Mouse (Mus musculus) telencephalon, adult 2 months (tissue): ENCODE data around the gene Camta1.

ENCODE experiments used
- DNase-seq: peaks from one replicate; pipeline ENCODE4 v3.0.0-alpha.2; 2011; ENCODE audit warnings: low read depth, low spot score

The Camta1 gene

DNA sequence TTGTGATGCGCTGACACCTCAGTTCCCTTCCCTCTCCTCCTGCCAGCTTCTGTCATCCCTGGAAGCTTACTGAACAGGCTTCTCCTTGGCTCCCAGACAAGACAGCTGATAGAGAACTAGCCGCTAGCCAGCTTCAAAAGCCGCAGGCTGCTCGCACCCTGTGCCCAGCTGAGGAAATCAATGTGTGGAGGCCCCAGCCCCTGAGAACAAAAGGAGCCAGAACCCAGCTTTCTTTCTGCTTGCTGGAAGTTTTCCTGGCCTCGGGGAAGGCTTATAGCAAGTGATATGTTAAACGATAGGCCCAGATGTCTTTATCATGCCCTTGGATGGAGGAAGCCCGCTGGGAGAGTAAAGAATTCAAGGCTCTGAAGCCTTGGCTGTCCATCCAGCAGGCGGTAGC lies 411.7 kb downstream of the Camta1 start:
- DNase-seq: no peak

DNA sequence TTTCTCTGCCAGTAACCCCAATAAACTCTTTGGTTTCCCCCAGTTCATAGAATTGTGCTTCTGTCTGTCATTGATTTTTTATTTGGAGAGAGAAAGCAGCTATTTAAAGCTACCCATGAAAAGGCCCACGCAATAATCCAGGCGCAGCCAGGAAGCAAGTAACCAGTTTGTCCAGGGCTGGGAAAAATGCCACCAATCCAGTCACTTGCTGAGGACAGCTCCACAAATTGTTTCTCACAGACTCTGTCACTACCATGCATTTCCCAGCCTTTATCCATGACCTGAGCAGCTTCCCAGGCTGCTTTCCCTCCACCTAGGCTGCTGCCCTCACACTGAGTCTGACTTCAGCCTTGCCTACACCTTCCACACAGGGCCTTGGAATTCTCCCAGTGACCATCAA lies 413.3 kb downstream of the Camta1 start:
- peak; percentile 40 for DNase-seq

DNA sequence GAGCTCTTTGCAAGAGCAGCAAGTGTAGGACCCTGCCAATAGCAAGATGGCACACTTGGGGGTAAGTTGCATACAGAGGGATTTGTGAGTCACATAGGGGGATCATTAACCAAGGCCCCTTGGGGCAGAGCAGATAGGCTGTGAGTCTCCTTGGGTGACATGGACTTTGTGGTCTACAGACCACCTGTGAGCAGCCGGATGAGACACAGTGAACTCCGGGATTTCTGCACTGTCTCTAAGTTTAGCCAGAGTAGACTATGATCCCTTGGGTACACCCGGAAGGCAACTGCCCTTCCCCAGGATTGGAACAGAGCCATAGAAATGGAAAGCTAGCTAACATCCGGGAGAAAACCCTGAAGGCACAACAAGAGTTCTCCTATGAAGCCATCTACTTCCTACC lies 417.0 kb downstream of the Camta1 start:
- no peak for DNase-seq

DNA sequence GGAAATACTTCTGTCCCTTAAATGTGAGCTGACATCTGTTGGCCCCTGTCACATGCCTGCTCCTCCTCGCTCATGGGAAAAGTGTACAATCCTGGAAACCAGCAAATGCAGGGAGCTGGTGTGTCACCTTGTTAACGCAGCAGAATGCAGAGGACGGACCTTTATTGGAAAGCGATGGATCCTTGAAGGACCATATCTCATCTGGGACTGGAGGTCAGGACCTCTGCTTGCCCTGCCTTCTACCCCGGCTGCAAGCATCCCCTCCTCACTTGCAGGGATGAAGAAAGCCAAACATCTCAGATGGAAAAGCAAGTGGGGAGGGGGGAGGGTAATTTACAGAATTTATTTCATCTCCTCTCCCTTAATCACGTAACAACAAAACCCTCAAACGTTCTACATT lies 423.1 kb downstream of the Camta1 start:
- no peak for DNase-seq

DNA sequence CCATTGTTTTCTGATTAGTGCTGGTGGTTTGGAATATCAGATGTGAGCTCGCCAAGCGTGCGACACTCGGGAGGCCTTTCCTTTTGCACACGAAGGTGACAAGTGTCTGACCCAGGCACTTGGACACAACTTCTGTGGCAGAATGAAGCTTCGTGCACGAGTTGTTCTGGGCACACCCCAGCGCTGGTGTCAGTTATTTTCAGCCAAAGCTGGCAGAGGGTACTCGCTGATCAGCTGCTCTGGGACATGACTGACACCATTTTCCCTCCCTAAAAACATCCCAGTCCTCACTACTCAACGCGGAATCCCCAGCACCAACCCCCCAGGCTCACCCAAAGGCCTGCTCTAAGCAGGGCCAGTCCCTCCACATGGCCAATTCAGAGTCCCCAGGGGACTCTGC lies 423.8 kb downstream of the Camta1 start:
- DNase-seq: no peak

DNA sequence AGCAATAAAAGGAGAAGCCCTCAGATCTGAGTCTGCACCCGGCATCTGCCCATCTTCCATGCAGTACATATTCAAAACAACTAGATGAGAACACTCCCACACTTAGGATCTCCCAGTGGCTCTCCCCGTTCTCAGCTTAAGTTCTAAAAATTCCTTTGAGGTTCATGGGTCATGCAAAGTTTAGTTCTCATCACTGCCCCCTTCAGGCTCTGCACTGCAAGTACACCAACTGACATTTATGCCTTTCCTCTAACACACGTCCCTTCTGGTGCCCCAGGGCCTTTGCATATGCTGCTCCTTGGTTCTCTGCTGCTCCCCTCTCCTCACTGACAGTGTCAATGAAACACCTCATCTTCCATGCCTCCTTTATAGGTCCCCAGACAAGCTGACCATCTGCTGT lies 436.5 kb downstream of the Camta1 start:
- DNase-seq: no peak

DNA sequence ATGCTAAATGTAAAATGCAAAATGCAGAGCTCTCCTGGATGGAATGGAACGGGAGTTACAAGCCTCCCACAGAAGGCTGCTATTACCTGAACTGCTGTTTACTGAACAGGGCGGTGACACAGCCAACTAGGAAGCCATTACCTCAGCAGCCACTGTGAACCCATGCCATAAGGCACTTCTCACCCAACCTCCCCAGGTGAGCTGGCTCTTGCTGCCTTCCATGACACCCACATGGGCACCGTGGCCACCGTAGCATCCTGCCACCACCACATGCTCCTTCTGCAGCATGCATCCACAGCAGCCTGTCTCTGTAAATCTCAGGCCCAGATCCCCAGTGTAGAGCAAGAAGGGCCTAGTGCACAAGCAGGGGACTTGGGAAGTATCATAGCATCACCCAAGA lies 438.8 kb downstream of the Camta1 start:
- DNase-seq: no peak

DNA sequence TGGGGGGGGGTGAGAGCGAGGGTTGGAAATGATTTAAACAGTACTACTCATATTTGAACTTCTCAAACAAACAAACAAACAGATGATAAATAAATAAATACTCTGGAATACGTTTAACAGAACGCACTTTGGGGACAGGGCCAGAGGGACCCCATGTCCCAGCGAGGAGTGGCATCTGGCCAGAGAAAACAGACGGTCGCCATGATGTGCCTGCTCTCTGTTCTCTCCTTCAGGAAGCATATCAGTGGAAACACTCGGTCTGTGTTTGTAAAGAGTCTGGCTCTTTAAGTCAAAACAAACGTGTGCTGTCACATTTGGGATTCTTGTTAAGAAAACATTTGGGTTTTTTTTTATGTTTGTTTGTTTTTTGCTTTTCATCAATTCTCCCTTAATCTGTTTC lies 439.3 kb downstream of the Camta1 start:
- no peak for DNase-seq

DNA sequence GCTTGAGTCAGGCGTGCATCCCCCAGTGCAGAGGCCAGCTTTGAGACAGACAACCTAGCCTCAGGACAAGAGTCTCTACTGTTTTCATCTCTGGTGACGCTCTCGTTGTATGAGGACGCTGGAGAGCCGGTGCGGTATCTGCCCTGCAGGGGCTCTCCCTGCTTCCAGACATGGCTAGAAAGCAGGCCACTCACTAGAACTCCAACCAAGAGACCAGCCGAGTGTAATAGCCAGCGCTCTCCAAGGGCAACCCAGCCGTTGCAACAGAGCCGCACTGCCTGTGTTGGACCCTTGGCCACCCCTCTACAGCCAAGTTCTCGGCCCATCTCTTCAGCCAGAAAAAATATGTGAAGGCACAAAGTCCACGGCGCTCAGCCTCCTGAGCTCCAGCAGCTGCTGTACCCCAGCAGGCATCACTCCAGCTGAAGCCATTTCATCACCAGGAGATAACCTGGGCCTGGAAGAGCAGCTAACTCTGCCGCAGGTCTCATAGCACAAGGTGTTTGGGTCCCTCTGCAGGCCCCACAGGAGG lies 443.3 kb downstream of the Camta1 start:
- DNase-seq: no peak

DNA sequence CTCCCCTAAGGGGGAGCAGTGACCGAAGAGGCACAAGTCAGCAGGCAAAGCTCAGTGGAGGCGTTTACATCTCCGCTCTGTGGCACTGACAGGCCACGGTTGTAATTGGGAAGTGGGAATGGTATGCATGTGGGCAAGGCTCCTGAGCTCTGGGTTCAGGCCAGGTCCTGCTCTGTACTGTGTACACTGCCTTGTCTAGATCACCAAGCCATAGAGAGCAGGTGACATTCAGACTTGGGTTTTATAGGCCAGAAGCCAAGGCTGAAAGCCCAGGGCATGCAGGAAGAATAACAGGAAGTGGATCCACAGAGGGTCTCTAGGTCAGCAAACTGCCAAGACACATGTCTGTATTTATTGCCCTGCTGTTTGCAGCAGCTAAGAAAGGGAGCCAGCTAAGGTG lies 445.9 kb downstream of the Camta1 start:
- DNase-seq: no peak

DNA sequence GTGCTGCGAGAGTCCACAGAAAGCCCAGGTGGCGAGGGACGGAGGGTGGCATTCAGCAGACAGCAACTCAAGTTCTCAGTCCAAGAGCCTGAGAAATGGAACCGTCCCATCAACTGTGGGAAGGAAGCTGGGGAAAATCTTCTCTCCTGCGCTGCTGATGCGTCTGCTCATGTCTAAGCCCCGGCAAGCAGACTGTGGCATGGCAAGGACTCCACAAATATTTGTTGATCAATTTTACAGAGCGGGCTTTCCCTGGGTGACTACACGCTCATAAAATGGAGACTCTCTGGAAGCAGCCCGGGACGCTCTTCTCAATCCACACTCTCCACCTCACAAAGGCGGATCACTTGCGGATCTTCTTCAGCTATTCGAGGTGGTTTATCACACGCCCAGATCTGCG lies 446.3 kb downstream of the Camta1 start:
- no peak for DNase-seq

DNA sequence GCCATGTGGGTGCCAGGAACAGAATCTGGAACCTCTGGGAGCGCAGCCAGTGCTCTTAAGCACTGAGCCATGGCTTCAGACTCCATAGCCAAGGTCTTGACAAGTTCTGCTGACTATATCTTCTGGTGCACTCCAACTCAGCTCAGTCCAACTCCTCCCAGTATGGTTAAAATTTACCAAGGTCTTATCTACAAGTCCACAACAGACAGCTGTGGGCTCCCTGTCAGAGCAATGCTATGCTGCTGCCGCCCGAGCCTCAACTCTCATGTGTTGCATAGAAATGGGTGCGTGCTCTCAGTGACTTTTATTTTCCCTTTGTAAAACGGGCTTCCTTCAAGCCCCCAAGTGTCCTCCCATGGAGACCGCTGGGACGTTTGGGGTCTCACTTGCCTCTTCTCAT lies 446.7 kb downstream of the Camta1 start:
- no peak for DNase-seq

DNA sequence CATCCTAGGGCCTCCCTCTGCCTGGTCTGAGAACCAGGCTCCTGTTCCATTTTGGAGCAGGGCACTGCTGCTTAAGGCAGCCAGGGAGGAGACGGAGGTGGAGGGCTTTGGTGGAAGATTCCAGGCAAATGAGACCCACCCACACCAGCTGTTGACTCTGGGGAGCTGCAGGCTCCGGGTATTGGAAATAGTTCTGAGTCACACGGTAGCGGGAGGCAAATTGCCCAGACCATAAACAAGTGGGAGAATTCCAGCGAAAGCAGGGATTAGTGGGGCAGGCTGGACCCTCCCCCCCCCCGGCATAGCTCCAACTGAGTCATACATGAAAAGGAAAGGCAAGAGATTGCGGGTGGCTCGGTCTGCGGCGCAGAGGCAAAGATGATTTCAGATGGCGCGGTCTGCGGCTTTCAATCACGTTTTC lies 450.0 kb downstream of the Camta1 start:
- peak; percentile 94 for DNase-seq

DNA sequence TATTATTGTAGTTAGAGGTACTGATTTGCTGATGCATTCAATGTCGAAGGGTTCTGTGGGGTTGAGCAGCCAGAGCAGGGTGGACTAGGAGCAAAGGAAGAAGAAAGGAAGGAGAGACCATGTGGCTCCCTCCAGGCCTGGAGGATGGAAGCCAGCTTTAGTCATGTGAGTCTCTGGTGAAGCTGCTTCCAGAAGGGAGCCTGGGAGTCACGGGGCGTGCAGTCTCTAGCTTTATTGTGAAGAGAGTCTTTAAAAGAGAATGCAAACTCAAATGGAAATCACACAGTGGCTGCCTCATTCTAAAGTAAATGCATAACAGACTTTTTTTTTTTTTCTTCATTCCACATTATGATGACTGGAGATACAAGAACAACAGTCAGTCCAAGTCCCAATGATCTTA lies 450.7 kb downstream of the Camta1 start:
- peak; percentile 35 for DNase-seq

DNA sequence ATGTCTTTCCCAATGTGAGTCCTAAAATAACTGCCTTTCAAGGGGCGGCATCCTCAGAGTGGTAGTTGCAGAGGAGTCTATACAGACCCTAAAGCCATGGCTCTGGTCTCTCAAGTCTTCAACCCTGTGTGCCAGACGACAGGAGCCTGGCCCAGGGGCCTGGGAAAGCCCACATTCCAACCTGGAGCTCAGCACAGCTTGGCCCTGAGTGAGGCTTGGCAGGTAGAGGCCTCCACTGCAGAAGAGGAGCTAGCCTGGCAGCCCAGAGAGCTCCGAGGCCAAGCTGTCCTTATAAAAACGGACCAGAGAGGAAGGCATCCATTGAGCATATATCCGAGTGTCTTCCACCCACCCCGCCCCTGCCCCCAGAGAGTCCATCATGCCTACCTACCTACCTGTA lies 452.4 kb downstream of the Camta1 start:
- DNase-seq: no peak

DNA sequence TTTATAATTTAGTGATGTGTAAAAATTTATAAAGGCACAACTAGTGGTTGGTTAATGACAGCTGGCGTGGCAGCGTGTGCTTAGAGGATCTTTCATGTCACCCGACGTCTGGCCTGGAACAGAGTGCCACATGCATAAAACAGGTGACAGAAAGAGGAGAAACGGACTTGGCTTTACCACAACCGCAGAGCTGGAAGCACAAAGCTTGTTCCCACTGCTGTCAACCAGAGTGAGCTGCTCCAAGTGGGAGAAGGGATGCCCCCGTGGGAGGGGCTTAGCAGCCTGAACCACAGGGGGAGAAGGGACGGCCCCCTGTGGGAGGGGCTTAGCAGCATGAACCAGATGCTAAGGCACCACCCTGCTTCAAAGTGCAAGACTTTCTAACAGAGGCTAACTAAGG lies 452.9 kb downstream of the Camta1 start:
- DNase-seq: no peak

DNA sequence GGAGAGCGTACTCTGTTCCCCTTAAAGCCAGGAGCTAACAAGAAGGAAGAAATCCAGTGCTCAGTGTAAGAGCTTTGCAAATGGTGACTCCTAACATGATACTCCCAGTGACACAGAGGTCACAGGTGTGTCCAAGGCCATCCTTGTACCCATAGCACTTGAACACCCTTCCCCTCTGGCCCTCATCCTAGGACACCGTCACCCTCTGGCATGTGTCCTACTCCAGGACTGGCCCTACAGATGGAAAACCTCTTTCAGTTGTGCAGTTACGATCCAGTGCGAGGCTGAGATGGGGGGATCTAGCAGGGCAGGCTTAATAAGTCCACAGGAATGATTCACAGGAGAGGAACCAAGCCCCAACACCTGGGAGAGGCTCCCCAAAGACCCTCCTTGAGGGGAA lies 453.4 kb downstream of the Camta1 start:
- DNase-seq: no peak

DNA sequence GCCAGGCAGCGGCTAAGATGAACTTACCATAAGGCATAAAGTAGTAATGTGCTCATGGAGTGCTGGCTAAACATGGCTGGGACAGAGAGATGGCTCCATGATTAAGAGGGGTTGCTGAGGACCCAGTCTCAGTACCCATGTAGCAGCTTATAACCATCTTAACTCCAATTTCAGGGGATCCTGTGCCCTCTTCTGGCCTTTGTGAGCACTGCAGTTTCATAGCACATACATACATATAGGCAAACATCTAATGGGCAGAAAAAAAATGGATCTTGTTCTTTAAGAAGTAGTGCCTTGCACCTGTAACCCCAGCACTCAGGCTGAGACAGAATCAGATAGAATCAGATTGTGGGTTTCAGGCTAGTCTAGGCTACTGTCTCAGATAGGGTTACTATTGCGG lies 454.5 kb downstream of the Camta1 start:
- DNase-seq: no peak

DNA sequence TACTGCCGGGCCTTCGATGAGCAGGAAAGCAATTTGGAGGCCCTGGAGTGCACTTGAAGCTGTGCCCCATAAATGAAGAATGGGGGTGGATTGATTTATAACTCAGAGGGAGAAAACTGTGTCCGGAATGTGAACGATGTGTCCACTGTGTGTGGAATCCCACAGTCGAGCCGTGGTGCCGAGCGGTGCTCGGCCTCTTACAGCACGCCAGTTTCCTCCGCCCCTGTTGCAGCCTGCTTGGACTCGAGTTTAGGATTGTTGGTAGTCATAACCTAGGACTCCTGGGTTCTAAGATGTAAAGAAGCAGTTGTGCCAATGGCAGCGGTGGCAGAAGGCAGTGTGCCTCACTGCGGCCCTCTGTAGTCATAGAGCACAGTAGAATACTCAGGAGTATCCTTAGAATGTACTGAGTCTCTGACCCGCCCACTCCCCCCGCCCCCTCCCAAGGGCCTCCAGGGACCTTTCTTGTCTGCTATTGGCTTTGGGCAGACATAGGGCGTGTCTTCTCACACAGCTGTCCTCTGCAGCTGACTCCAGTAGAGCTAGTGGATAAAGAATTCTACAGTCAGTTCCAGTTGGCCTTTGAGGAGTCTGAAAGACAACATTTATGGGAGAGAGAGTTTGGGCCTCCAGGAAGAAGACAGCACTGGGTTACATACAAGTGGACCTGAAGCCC lies 457.0 kb downstream of the Camta1 start:
- no peak for DNase-seq

DNA sequence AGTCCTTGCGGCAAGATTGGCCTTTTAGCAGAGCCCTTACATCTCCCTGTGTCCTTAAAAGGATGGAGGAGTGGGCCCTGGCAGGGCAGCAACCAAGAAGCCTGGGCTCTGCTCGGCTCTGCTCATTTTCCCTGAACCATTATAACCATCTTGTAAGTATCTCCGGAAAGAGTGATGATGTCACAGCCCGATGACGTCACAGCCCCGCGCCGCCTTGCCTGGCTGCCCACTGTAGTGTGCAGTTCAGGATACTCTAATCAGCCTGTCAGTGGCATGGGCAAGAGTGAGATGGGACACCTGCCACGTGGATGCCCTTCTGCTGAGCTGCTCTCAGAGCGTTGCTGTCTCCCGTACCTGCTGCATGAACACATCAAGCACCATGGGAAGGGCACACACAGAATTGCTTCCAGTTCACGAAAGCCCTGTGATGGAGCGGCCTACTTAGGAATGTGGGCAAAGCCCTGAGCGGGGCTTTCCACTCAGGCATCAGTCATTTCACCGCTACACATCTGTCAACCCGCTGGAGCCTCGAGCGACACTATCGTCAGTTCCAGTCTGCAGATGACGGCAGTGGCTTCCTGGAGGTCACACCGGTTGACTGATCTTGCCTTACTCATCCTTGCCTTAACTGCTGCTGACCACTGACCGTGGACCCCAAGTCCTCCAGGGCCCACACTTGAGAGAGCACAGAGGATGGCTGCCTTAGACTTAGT lies 459.8 kb downstream of the Camta1 start:
- DNase-seq: no peak

DNA sequence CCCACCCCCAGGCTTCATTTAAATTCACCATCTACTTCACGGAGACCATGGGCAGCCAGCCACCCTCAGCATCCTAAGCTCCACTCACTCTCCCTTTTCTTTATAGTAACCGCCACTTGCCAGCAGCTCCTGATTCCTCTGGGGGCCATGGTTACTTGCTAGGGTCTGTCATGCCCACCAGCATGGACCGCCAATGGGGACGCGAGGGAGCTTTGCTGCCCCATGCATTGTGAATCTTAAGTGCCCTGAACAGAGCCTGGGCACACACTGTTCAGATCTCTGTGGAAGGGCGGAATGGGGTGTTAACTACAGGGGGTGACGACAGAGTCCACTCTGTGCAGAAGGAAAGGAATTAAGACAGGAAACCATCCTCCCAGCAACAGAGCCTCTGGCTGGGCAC lies 465.1 kb downstream of the Camta1 start:
- no peak for DNase-seq

DNA sequence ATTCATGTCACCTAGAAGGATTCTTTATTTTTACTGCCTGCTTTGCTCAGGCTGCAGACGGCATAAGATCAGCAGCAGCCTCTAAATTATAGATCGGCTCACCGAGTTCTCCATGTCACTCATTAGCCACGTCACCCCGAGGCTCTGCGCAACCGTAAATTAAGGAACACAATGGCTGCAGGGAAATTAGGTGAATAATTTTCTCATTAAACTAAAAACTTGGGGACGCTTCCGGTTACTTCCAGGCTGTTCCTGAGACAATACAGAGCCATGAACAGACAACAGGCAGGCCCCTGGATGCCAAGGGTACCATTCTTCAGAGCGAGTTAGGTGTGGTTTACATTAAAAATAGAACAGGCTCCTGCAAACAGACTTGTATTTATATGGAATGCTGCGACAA lies 472.3 kb downstream of the Camta1 start:
- DNase-seq: no peak

DNA sequence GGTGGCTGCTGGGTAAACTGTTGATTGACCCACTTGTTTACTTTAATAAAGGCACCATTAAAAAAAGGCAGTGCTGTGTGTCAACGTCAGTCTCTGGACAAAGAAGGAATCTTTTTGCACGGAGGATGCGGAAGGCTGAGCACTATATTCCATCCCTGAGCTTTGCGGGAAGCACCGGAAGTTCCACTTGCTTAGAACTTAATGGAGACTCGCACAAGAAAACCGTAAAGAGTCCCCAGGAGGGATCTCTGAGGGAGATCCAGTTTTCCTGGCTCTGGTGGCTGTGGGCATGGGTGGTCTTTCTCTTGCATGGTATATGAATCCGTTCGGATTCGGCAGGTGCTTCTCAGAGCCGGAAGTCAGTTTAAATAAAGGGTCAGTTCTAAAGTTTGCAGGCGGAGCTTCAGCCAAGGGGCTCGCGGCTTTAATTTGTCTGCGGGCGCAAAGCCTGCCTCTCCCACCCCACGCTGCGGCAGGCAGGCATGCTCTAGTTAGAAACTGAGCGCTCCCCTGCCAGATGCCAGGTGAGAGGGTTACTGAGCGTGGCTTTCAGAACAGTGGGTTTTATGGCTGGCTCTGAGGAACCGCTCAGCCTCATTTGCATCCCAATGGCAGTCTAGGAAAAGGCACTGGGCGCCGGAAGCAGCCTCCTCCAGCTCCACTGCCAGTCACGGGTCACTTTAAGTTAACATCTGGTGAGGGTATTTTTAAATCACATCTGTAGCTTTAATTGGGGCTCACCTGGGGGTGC lies 474.8 kb downstream of the Camta1 start:
- DNase-seq: no peak
